In genomic region chr13:75236424-75236823, GRCm38 (mm10) we compare ENCODE assay signal across 12 mouse cellular contexts.
DNase-seq lines count a peak whose midpoint lies in the region; ATAC-seq and TF ChIP-seq lines count a peak whose summit lies in the region.
"Had no signal": no experiment of that assay in that cellular context is flagged by ENCODE, and none has a peak within 500 bp of the region (broad histone marks: within the 10 kb centered on the region; RNA-seq: fewer than 3 reads in every experiment).

No protein-coding gene starts in this region.

- TF ChIP-seq EP300 in MEL (IDR thresholded peaks at IDR 0.05; ENCODE audit: low read depth in 1 of 2, low read length in 2 of 2) = no peak

- no peak; the same call in 1 of the 2 replicates for ATAC-seq in kidney, embryonic 14.5 days (ENCODE audit: low FRiP score, low TSS enrichment)

- TF ChIP-seq POLR2A in MEL (IDR thresholded peaks at IDR 0.05; ENCODE audit: control insufficient read depth in 1 of 2, insufficient read depth in 1 of 2, low read depth in 1 of 2, low read length in 2 of 2, poor library complexity in 1 of 2) = no peak
- TF ChIP-seq POLR2A in brain, embryonic 14.5 days (IDR thresholded peaks at IDR 0.05; ENCODE audit: borderline replicate concordance, extremely low read depth, insufficient read depth, insufficient read length, poor library complexity, severe bottlenecking) = no peak

- H3K27ac ChIP-seq in kidney, embryonic 14.5 days (ENCODE audit: low read depth, low read length) = no peak overlapping the region
- no peak overlapping the region for H3K27ac ChIP-seq in MEL (ENCODE audit: control insufficient read depth, low read depth, low read length)
- H3K27ac ChIP-seq: embryonic facial prominence, embryonic 12.5 days; kidney, postnatal 0 days had no signal

- no peak for TF ChIP-seq CTCF in MEL (IDR thresholded peaks at IDR 0.05 in 2 of 3, conservative IDR thresholded peaks at IDR 0.05 in 1 of 3; ENCODE audit: control insufficient read depth in 1 of 3, insufficient read depth in 1 of 3, low read depth in 2 of 3, low read length in 3 of 3, poor library complexity in 1 of 3, severe bottlenecking in 1 of 3)
- TF ChIP-seq CTCF in brain, embryonic 14.5 days (IDR thresholded peaks at IDR 0.05; ENCODE audit: borderline replicate concordance, extremely low read depth, insufficient read depth, insufficient read length) = no peak

- H3K4me2 ChIP-seq in kidney, embryonic 14.5 days (replicated peaks; ENCODE audit: low read depth, low read length) = no peak overlapping the region
- H3K4me2 ChIP-seq: embryonic facial prominence, embryonic 12.5 days had no signal

- DNase-seq in kidney, adult 18-20 months = peak; percentile 13
- peak; percentile 39 for DNase-seq in MEL (ENCODE audit: low read depth, low spot score)
- peak; percentile 50 for DNase-seq in brain, embryonic 14.5 days (ENCODE audit: low read depth)
- DNase-seq in kidney, postnatal 36 days = peak; percentile 23 to 62
- no peak for DNase-seq in embryo, embryonic 11 days
- no peak for DNase-seq in natural killer cell, adult 2 months (ENCODE audit: low spot score in 2 of 2)
- DNase-seq in right cerebral cortex, adult 18-20 months = no peak
- DNase-seq: thymus, adult 18-20 months had no signal

- H3K79me2 ChIP-seq in MEL (ENCODE audit: control insufficient read depth, insufficient read depth, low read length, poor library complexity) = no peaks in the 10 kb centered on the region

- no peaks in the 10 kb centered on the region for H3K9me3 ChIP-seq in kidney, embryonic 14.5 days (ENCODE audit: control insufficient read depth, low read length)
- no peaks in the 10 kb centered on the region for H3K9me3 ChIP-seq in MEL (replicated peaks; ENCODE audit: insufficient read depth, low read length)
- H3K9me3 ChIP-seq: embryonic facial prominence, embryonic 12.5 days had no signal

- H3K4me1 ChIP-seq in kidney, embryonic 14.5 days (ENCODE audit: control insufficient read depth, insufficient read depth, low read length) = no peaks in the 10 kb centered on the region
- H3K4me1 ChIP-seq in MEL (ENCODE audit: control insufficient read depth in 1 of 2, insufficient read depth in 2 of 2, low read length in 2 of 2) = no peaks in the 10 kb centered on the region
- H3K4me1 ChIP-seq: embryonic facial prominence, embryonic 12.5 days had no signal

- no peak overlapping the region for H3K9ac ChIP-seq in kidney, embryonic 14.5 days (ENCODE audit: low read depth, low read length)
- H3K9ac ChIP-seq in MEL (ENCODE audit: control insufficient read depth, low read depth, low read length, poor library complexity, severe bottlenecking) = no peak overlapping the region
- H3K9ac ChIP-seq: embryonic facial prominence, embryonic 12.5 days had no signal

- TF ChIP-seq RAD21 in MEL (IDR thresholded peaks at IDR 0.05; ENCODE audit: low read depth, low read length) = no peak

- whole genome bisulfite sequencing in kidney, embryonic 14.5 days = 73% methylated on average over 2 of the region's 2 CpGs

- H3K27me3 ChIP-seq in kidney, embryonic 14.5 days (ENCODE audit: control insufficient read depth, insufficient read depth, low read length) = no peaks in the 10 kb centered on the region
- H3K27me3 ChIP-seq in MEL (ENCODE audit: control insufficient read depth in 1 of 2, insufficient read depth in 2 of 2, low read length in 2 of 2) = no peaks in the 10 kb centered on the region
- H3K27me3 ChIP-seq: embryonic facial prominence, embryonic 12.5 days had no signal

- no peaks in the 10 kb centered on the region for H3K36me3 ChIP-seq in kidney, embryonic 14.5 days (ENCODE audit: control insufficient read depth, insufficient read depth, low read length)
- no peaks in the 10 kb centered on the region for H3K36me3 ChIP-seq in MEL (ENCODE audit: control insufficient read depth in 1 of 2, insufficient read depth in 2 of 2, low read length in 2 of 2)
- H3K36me3 ChIP-seq: embryonic facial prominence, embryonic 12.5 days had no signal

- no peak overlapping the region for H3K4me3 ChIP-seq in kidney, embryonic 14.5 days (ENCODE audit: low read length)
- H3K4me3 ChIP-seq in MEL (ENCODE audit: control insufficient read depth in 1 of 2, insufficient read depth in 1 of 2, low read depth in 2 of 2, low read length in 2 of 2) = no peak overlapping the region
- H3K4me3 ChIP-seq: embryonic facial prominence, embryonic 12.5 days; myocyte had no signal

TF ChIP-seq in MEL, 35 proteins besides CTCF, POLR2A, EP300 and RAD21:
- TF ChIP-seq MEF2A (IDR thresholded peaks at IDR 0.05; ENCODE audit: extremely low read depth, insufficient replicate concordance, low read depth, low read length, poor library complexity, severe bottlenecking) = no peak
- no peak for TF ChIP-seq CHD2 (IDR thresholded peaks at IDR 0.05; ENCODE audit: low read length)
- no peak for TF ChIP-seq KAT2A (conservative IDR thresholded peaks at IDR 0.05; ENCODE audit: low read depth, low read length)
- TF ChIP-seq CHD1 (IDR thresholded peaks at IDR 0.05; ENCODE audit: low read depth, low read length) = no peak
- TF ChIP-seq BHLHE40 (IDR thresholded peaks at IDR 0.05; ENCODE audit: borderline replicate concordance, low read depth, low read length) = no peak
- no peak for TF ChIP-seq USF1 (IDR thresholded peaks at IDR 0.05; ENCODE audit: low read depth, low read length)
- no peak for TF ChIP-seq ETS1 (IDR thresholded peaks at IDR 0.05; ENCODE audit: low read depth, low read length)
- TF ChIP-seq MXI1 (IDR thresholded peaks at IDR 0.05; ENCODE audit: low read depth, low read length) = no peak
- TF ChIP-seq NELFE (IDR thresholded peaks at IDR 0.05; ENCODE audit: low read depth, low read length) = no peak
- TF ChIP-seq ELF1 (IDR thresholded peaks at IDR 0.05; ENCODE audit: low read depth, low read length) = no peak
- TF ChIP-seq POLR2AphosphoS2 (IDR thresholded peaks at IDR 0.05; ENCODE audit: low read length) = no peak
- TF ChIP-seq MAX (IDR thresholded peaks at IDR 0.05; ENCODE audit: low read length) = no peak
- TF ChIP-seq TCF12 (IDR thresholded peaks at IDR 0.05; ENCODE audit: low read depth, low read length) = no peak
- no peak for TF ChIP-seq MAZ (IDR thresholded peaks at IDR 0.05; ENCODE audit: low read depth, low read length)
- no peak for TF ChIP-seq TBP (IDR thresholded peaks at IDR 0.05; ENCODE audit: low read depth, low read length)
- no peak for TF ChIP-seq NRF1 (IDR thresholded peaks at IDR 0.05; ENCODE audit: insufficient read depth, low read depth, low read length, poor library complexity, severe bottlenecking)
- TF ChIP-seq ZNF384 (IDR thresholded peaks at IDR 0.05; ENCODE audit: low read depth, low read length) = no peak
- no peak for TF ChIP-seq TAL1 (IDR thresholded peaks at IDR 0.05; ENCODE audit: low read length)

Comparison
In these comparisons a context has a peak if more than half of its experiments do, and no peak if none do; other contexts are left out.
1. DNase-seq: peak in kidney, adult 18-20 months (single experiment), MEL (single experiment), brain, embryonic 14.5 days (single experiment) and kidney, postnatal 36 days (2 of 2); none in embryo, embryonic 11 days (single experiment), natural killer cell, adult 2 months (0 of 2) and right cerebral cortex, adult 18-20 months (single experiment).